Mouse (Mus musculus) brain, embryonic 18.5 days (tissue): ENCODE results near the gene Zdhhc20.
"Not testable (repeated sequence)": the region's sequence is repeated elsewhere in the genome, so short reads cannot be mapped to it uniquely, and the experiment has no call there.

ENCODE experiments used
- DNase-seq: peaks from one replicate; pipeline ENCODE4 v3.0.0-alpha.2; 2012; ENCODE audit warnings: low read depth, low spot score

Gene Zdhhc20

GRCm38 (mm10) chr14:57892961-57893360 lies 2.9 kb upstream of the Zdhhc20 start:
- no peak for DNase-seq

GRCm38 (mm10) chr14:57889541-57890010 lies 500 bp downstream of the Zdhhc20 start:
- peak; percentile 18 for DNase-seq

- DNase-seq, result no peak
Measured at GRCm38 (mm10) chr14:57887171-57887570, 2.9 kb downstream of the Zdhhc20 start.

GRCm38 (mm10) chr14:57886032-57886431 lies 4.0 kb downstream of the Zdhhc20 start:
- no peak for DNase-seq

GRCm38 (mm10) chr14:57883341-57883740 lies 6.7 kb downstream of the Zdhhc20 start:
- DNase-seq, result no peak

GRCm38 (mm10) chr14:57882720-57883119 lies 7.4 kb downstream of the Zdhhc20 start:
- no peak for DNase-seq

GRCm38 (mm10) chr14:57881793-57882192 lies 8.3 kb downstream of the Zdhhc20 start:
- DNase-seq, result no peak

GRCm38 (mm10) chr14:57881074-57881473 lies 9.0 kb downstream of the Zdhhc20 start:
- no peak for DNase-seq

- DNase-seq, result no peak
Measured at GRCm38 (mm10) chr14:57877921-57878320, 12.2 kb downstream of the Zdhhc20 start.

- no peak for DNase-seq
Measured at GRCm38 (mm10) chr14:57866676-57867276, 23.3 kb downstream of the Zdhhc20 start.

GRCm38 (mm10) chr14:57865256-57865655 lies 24.8 kb downstream of the Zdhhc20 start:
- no peak for DNase-seq

GRCm38 (mm10) chr14:57863129-57863528 lies 26.9 kb downstream of the Zdhhc20 start:
- no peak for DNase-seq

GRCm38 (mm10) chr14:57861987-57862412 lies 28.1 kb downstream of the Zdhhc20 start:
- no peak for DNase-seq

GRCm38 (mm10) chr14:57859520-57859919 lies 30.6 kb downstream of the Zdhhc20 start:
- DNase-seq, result no peak

GRCm38 (mm10) chr14:57858601-57859000 lies 31.5 kb downstream of the Zdhhc20 start:
- no peak for DNase-seq

- DNase-seq, result not testable (repeated sequence)
Measured at GRCm38 (mm10) chr14:57856037-57856436, 34.0 kb downstream of the Zdhhc20 start.

GRCm38 (mm10) chr14:57852961-57853360 lies 37.1 kb downstream of the Zdhhc20 start:
- no peak for DNase-seq

- DNase-seq, result no peak
Measured at GRCm38 (mm10) chr14:57850330-57850729, 39.7 kb downstream of the Zdhhc20 start.

- DNase-seq, result no peak
Measured at GRCm38 (mm10) chr14:57848646-57849045, 41.4 kb downstream of the Zdhhc20 start.

- DNase-seq, result not testable (repeated sequence)
Measured at GRCm38 (mm10) chr14:57848061-57848460, 42.0 kb downstream of the Zdhhc20 start.

GRCm38 (mm10) chr14:57844535-57844934 lies 45.5 kb downstream of the Zdhhc20 start:
- no peak for DNase-seq

GRCm38 (mm10) chr14:57835157-57835556 lies 54.9 kb downstream of the Zdhhc20 start:
- DNase-seq, result no peak

GRCm38 (mm10) chr14:57833526-57833925 lies 56.5 kb downstream of the Zdhhc20 start:
- no peak for DNase-seq

- DNase-seq, result no peak
Measured at GRCm38 (mm10) chr14:57827284-57827683, 62.8 kb downstream of the Zdhhc20 start.
